Mouse (Mus musculus): Measurements from ENCODE around the gene Gm45140. TPM values are rescaled to one million over a fixed set of nuclear protein-coding genes. Genes with fewer than 3 reads are reported as not detected.
"Not testable (repeated sequence)": the region's sequence is repeated elsewhere in the genome, so short reads cannot be mapped to it uniquely, and the experiment has no call there.

Gene Gm45140
- total RNA-seq, 2 experiments from 2014 or later = 0.81 to 18.3 TPM

- ATAC-seq (replicated peaks; ENCODE audit: low FRiP score, low TSS enrichment, poor library complexity, severe bottlenecking) = no peak
These were observed 54.9 kb downstream of the Gm45140 start for GRCm38 (mm10) chr6:87780546-87781301.

GRCm38 (mm10) chr6:87779174-87780165 is 56.1 kb downstream of the Gm45140 start:
- peak; percentile 10; the same call in 1 of the 2 replicates for ATAC-seq (replicated peaks; ENCODE audit: low FRiP score, low TSS enrichment, poor library complexity, severe bottlenecking)

DNA sequence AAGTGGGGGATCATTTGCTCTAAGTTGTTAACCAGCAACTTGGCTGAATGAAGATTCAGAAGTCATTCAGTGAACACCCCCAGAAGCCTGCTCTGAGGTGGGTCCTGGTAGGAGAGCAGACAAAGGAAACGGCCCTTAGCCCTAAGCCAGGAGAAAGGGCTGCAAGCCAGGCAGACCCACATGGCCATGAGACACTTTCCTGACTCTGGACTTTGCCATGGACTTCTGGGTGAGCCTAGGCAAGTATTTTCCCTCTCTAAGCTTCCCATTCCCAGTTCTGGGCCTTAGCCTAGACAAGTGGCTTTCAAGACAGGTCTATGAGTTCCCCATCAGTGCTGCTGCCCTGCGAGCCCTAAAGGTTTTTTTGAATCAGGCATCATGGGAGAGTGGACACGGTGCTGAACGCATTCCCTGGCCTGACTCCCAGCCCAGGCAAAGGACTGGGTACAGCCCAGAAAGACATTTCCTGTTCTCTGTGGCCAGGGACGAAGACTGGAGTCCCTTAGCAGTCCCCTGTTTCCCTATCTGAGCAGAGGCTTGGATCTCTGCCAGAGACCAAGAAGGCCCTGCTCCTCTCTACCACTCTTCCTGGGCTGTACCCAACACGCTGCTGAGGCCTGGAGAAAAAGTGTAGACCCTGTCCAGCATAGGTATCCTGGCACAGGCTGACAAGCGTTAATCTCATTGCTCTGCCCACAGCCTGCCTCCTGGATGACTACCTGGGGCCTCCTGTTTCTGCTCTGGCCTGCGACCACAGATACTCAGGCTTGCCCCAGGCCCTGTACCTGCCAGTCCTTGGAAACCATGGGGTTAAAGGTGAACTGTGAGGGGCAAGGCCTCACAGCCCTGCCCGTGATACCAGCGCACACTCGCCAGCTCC is 57.1 kb downstream of the Gm45140 start:
- peak; percentile 32 for ATAC-seq (replicated peaks; ENCODE audit: low FRiP score, low TSS enrichment, poor library complexity, severe bottlenecking)

DNA sequence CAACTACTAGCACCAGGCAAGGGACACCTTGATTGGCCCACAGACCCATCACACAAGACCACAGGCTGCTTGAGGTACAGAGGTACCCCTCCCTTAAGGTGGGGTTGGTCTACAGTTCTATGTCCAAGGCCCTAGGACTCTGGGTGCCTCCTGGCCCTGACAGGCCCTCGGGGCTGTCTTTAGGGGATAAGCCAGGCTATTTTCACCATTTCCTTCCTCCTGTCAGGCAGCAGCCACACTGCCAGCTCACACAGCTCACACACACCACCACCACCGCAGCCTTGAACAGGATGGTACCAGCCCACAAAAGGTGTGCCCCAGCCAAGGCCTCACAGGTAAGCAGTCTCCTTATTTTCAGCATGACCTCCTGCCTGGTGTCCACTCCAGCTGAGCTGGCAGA is 57.8 kb downstream of the Gm45140 start, which contains the start of gene Gp9:
Gene Gp9 (plus strand): TSS at position 231 of the 400 bp plus-strand sequence.
- ATAC-seq (replicated peaks; ENCODE audit: low FRiP score, low TSS enrichment, poor library complexity, severe bottlenecking) = no peak

DNA sequence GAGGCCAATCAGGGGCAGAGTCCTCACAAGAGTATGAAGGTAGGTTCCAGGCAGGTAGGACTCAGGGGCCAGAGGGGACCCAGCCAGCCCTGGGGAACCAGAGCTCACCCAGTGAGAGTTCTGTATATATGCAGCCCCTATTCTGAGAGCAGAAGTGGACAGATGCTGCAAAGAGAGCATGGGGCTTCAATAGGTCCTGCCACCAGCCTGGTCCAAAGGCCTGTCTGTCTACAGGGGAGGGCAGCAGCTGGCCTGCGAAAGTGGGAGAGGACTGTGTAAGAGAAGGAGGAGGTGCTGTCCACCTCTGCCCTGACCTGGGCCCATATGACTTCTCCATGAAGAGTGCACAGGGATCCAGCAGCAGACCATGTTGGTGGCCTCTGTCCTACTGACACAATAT is 58.9 kb downstream of the Gm45140 start:
- no peak for ATAC-seq (replicated peaks; ENCODE audit: low FRiP score, low TSS enrichment, poor library complexity, severe bottlenecking)

GRCm38 (mm10) chr6:87775588-87776245 is 59.9 kb downstream of the Gm45140 start:
- ATAC-seq (replicated peaks; ENCODE audit: low FRiP score, low TSS enrichment, poor library complexity, severe bottlenecking) = peak; percentile 97

- ATAC-seq (replicated peaks; ENCODE audit: low FRiP score, low TSS enrichment, poor library complexity, severe bottlenecking) = no peak
These were observed 60.7 kb downstream of the Gm45140 start for GRCm38 (mm10) chr6:87774909-87775308.

- no peak for ATAC-seq (replicated peaks; ENCODE audit: low FRiP score, low TSS enrichment, poor library complexity, severe bottlenecking)
These were observed 61.1 kb downstream of the Gm45140 start for GRCm38 (mm10) chr6:87774466-87774865.

- peak; percentile 94 for ATAC-seq (replicated peaks; ENCODE audit: low FRiP score, low TSS enrichment, poor library complexity, severe bottlenecking)
These were observed 65.0 kb downstream of the Gm45140 start for GRCm38 (mm10) chr6:87770626-87771025.

DNA sequence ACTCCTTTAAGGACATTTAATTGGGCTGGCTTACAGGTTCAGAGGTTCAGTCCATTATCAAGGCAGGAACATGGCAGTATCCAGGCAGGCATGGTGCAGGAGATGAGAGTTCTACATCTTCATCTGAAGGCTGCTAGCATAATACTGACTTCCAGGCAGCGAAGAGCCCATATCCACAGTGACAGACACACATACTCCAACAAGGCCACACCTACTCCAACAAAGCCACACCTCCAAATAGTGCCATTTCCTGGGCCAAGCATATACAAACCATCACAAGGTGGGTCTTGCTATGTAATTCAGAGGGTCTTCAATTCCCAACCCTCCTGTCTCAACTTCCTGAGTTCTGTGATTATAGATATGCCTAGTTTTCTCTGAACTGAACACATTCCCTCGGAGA is 71.3 kb downstream of the Gm45140 start:
- ATAC-seq (replicated peaks; ENCODE audit: low FRiP score, low TSS enrichment, poor library complexity, severe bottlenecking) = not testable (repeated sequence)

DNA sequence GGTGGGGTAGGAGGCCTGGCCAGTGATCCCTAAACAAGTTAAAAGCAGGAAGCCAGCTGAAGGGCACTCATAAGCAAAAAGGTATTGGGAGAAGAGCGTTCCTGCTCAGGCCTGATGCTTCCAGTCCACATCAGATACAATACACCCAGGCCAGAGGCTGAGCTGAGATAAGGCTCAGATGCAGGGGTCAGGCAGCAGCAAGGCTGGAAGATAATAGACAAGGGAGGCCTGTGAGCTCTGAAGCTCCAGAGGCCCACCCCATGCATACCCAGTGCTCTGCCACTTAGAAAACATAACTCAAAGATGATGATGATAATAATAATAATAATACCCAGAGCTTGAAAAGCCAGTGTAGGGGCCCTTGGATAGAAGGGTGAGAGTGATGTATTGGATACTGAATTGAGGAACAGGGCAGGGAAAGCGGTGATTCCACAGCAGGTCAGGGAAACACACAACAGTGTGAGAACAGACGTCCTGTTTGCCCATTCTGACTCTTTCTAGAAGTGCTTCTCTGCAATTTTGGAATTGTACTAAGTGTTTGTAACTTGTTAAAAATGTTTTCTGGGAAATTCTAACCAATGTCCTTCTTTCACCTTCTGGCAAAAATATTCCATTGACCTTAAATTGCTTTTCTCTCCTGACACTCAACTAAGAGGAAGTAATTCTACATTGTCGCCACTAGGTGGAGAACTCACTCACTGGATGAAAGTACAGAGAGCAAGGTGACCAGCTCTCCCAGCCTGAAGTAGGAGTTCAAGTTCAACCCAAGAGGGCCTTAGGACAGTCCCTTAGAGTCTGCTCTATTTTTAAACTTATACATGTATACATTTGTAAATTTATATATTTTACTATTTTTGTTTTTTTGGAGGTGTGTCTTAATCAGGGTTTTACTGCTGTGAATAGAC is 72.0 kb downstream of the Gm45140 start:
- ATAC-seq (replicated peaks; ENCODE audit: low FRiP score, low TSS enrichment, poor library complexity, severe bottlenecking) = peak; percentile 99

GRCm38 (mm10) chr6:87762161-87762560 is 73.4 kb downstream of the Gm45140 start:
- no peak for ATAC-seq (replicated peaks; ENCODE audit: low FRiP score, low TSS enrichment, poor library complexity, severe bottlenecking)

DNA sequence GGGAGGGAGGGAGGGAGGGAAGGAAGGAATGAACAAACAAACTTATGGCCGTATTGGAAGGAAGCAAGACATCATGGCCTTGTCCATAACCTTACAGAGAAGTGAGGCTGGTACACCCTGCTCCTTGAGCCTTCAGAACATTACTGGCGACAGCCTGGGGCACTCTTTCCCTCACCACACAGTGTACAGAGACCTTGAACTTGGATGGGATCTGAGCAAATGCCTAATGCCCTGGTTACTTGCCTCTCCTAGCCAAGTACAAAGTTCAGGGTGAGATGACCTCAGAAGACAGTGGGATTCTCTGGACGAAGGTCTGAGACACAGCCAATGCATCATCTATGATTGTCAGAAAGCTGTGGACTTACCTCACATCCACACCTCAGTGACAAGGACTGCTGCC is 75.7 kb downstream of the Gm45140 start:
- ATAC-seq (replicated peaks; ENCODE audit: low FRiP score, low TSS enrichment, poor library complexity, severe bottlenecking) = no peak

GRCm38 (mm10) chr6:87759404-87759803 is 76.2 kb downstream of the Gm45140 start:
- ATAC-seq (replicated peaks; ENCODE audit: low FRiP score, low TSS enrichment, poor library complexity, severe bottlenecking) = no peak

DNA sequence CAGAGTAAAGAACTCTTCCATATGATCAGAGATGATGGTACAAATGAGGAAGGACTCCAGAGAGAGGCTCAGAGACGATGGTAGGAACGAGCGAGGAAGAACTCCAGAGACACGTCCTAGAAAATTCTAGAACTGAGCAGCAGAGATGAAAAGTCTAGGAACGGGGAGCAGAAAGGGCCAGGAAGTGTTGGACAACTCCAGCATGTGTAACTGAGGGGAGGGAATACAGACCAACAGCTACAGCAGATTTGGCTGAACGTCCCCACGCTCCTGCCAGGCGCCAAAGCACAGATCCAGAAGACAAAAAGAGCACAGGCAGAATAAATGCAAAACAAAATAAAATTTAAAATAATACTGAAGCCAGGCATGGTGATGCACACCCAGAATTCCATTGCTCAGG is 78.7 kb downstream of the Gm45140 start:
- ATAC-seq (replicated peaks; ENCODE audit: low FRiP score, low TSS enrichment, poor library complexity, severe bottlenecking) = no peak

- ATAC-seq (replicated peaks; ENCODE audit: low FRiP score, low TSS enrichment, poor library complexity, severe bottlenecking) = no peak
These were observed 80.4 kb downstream of the Gm45140 start for GRCm38 (mm10) chr6:87755196-87755595.

GRCm38 (mm10) chr6:87751574-87751973 is 84.0 kb downstream of the Gm45140 start:
- no peak for ATAC-seq (replicated peaks; ENCODE audit: low FRiP score, low TSS enrichment, poor library complexity, severe bottlenecking)

All from megakaryocyte-erythroid progenitor cell, adult 5-6 weeks (primary cell).